Mouse (Mus musculus) brown adipose tissue, adult 24 weeks (tissue): ENCODE results near the gene Zfp296. TPM values are rescaled to one million over a fixed set of nuclear protein-coding genes. Genes with fewer than 3 reads are reported as not detected.

ENCODE experiments used
- H3K27ac ChIP-seq: fragments of 200-500 bp; replicated peaks from 2 replicates; pipeline ENCODE4 v1.5.1; 2012; ENCODE audit warnings: low read depth, mild to moderate bottlenecking, low read length
- H3K4me1 ChIP-seq: fragments of 200-500 bp; 2 replicates; pipeline ENCODE4 v1.6.1; 2012; ENCODE audit warnings: low read length, mixed read lengths; ENCODE audit not compliant: control insufficient read depth, insufficient read depth, insufficient read length
- H3K4me3 ChIP-seq: fragments of 200-500 bp; 2 replicates; pipeline ENCODE4 v1.5.1; 2012; ENCODE audit warnings: low read depth, mild to moderate bottlenecking, low read length, moderate library complexity; ENCODE audit not compliant: insufficient read depth
- polyA plus RNA-seq: library from polyadenylated mRNA; stranded (reverse); fragments of >200 nt; gene quantifications from 2 replicates; pipeline ENCODE4 v1.2.4, GENCODE M21; 2012; ENCODE audit not compliant: missing spikeins, insufficient read depth, insufficient read length

Zfp296 gene
- 0.67 and 0.75 TPM in 2 replicates for polyA plus RNA-seq

GRCm38 (mm10) chr7:19577141-19577852 is at the start of gene Zfp296, which contains the start of gene Gemin7:
TSS of gene Zfp296 (plus strand) at chr7:19577287.
TSS of gene Gemin7 (minus strand) at chr7:19577595.
- H3K27ac ChIP-seq: no peak within 1 kb of the TSS
- H3K4me3 ChIP-seq: peak within 1 kb of the TSS; percentile 70
- peaks cover 2% of the 10 kb centered on the region; the same call in 1 of the 2 replicates for H3K4me1 ChIP-seq

DNA sequence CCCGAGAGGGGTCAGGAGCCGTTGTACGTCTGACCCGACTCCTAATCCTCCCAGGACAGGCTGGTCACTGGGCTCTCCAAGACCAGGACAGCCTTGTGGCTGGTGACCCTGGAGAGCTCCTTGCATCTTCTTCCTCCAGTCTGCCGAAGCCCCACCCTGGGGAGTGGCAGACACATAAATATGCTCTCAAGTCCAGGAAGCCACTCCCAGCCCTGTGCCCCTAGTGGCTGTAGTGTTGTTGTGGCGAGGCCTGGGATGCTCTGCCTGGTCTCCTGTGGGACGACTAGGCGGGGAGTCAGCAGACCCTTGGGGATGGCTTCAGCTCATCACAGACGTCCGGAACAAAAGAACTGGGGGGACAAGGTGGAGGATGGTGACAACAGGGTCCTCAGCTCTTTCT is 46.0 kb upstream of the Zfp296 start:
- Histone ChIP-seq H3K27ac (no peak overlapping the region), H3K4me3 (no peak overlapping the region), H3K4me1 (no peaks in the 10 kb centered on the region)

- Histone ChIP-seq H3K27ac (no peak overlapping the region), H3K4me3 (no peak overlapping the region), H3K4me1 (no peaks in the 10 kb centered on the region)
Observed at GRCm38 (mm10) chr7:19532240-19532639, 44.8 kb upstream of the Zfp296 start.

GRCm38 (mm10) chr7:19534676-19535075 is 42.4 kb upstream of the Zfp296 start:
- H3K4me1 ChIP-seq: no peaks in the 10 kb centered on the region
- no peak overlapping the region for H3K4me3 ChIP-seq
- H3K27ac ChIP-seq: no peak overlapping the region

DNA sequence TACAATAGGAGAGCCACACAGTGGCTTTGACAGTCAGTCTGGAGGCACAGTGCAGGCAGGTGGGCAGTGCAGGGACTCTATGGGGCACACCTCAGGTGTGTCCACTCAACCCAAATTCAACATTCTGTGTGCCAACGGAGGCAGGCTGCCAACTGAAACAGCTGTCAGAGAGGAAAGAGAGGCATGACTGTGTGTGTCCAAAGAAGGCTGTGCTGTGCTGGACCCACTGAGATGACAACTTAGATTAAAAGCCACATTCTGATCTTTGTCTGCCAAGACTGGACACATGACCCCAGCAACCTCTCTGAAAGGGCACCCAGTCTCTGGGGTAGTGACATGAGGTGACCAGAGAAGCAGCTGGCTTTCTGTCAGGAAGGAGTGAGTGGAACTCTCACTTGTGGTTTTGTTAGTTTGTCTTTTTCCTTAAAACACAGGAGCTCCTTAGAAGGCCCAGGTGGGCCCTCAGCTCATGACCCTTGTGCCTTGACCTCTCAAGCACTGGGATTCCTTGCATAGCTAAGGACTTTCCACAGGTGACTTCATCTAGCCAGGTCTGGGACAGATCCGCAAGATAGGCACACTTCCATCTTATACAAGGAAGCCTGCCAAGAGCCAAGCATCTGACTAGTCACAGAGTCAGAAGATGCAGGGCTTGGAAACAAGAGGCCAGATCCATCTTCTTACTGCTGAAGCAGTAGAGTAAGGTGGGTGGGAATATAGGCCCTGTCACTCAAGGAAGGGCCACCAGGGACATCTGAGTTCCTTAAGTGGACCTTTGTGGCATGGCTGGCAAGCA is 36.1 kb upstream of the Zfp296 start:
- Histone ChIP-seq H3K27ac (no peak overlapping the region), H3K4me1 (peaks cover 22% of the 10 kb centered on the region)

DNA sequence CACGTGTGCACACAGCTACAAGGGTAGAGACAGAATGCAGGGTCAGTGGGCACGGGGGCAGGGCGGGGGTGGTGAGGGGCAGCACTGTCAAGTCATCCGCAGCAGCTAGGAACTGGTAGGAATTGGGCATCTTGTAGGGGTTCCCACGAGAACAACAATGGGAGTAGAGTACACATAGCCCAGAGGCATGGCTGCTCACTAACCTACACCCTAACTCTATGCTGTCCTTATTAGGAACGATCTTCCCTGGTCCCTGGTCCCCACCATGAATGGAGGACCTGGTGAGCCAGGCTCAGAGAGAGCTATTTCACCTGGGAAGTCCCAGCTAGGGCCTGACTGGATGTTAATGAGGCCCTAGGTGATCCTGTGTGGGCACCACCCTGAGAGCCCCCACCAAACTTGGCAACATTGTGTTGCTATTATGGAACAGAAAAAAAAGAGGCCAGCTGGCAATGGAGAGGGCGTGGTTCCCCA is 35.4 kb upstream of the Zfp296 start:
- Histone ChIP-seq H3K4me1 (peaks cover 25% of the 10 kb centered on the region), H3K4me3 (no peak overlapping the region), H3K27ac (no peak overlapping the region)

More for the DNA sequence above, 36.1 kb upstream of the Zfp296 start:
- no peak overlapping the region for H3K4me3 ChIP-seq

GRCm38 (mm10) chr7:19542155-19542691 is 34.9 kb upstream of the Zfp296 start:
- Histone ChIP-seq H3K4me3 (no peak overlapping the region), H3K27ac (no peak overlapping the region), H3K4me1 (peaks cover 28% of the 10 kb centered on the region)

- H3K27ac ChIP-seq: no peak overlapping the region
- H3K4me1 ChIP-seq: peaks cover 33% of the 10 kb centered on the region
- no peak overlapping the region for H3K4me3 ChIP-seq
Observed at GRCm38 (mm10) chr7:19543584-19543983, 33.5 kb upstream of the Zfp296 start.

- Histone ChIP-seq H3K4me3 (no peak overlapping the region), H3K4me1 (peaks cover 31% of the 10 kb centered on the region), H3K27ac (no peak overlapping the region)
Observed at GRCm38 (mm10) chr7:19546007-19546406, 31.1 kb upstream of the Zfp296 start.

DNA sequence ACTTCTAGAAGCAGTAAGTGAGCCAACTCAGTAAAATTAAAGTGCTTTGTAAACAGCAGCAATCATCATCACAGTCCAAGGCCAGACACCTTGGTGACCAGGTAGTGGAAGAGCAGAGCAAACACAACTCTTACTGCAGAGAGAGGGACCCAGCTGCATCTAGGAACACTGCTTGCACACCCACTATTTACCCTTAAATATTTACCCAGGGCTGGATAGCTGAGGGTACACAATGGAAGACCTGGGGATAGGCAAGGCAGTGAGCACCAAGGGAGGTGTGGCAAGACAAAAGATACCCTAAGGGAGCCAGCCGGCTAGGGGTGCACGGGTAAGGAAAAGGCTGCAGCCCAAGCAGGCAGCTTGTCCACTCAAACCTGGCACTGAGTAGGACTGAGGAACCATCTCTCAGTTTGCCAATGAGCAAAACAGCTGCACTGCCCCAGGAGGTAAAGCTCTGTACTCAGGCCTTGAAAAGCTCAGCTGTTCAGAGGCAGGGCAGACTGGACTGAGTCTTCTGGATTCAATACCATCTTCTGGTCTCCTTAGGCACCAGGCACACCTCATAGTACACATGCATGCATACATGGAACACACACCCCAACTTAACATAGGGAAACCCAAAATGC is 29.6 kb upstream of the Zfp296 start:
- Histone ChIP-seq H3K4me3 (no peak overlapping the region), H3K27ac (no peak overlapping the region), H3K4me1 (peaks cover 22% of the 10 kb centered on the region)

DNA sequence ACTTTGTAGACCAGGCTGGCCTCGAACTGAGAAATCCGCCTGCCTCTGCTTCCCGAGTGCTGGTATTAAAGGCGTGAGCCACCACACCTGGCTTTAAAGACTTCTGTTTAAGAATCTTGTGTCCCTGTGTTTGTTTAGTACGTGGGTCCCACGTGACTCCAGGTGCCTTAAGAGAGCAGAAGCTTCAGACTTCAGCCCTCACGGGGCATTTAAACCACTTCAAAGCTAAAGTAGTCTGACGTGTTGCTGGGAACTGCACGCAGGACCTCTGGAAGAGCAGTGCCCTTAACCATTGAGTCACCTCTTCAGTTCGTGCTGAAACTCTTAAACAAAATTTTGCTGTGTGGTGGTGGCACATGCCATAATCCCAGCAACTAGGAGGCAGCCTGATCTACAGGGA is 27.7 kb upstream of the Zfp296 start:
- Histone ChIP-seq H3K4me3 (no peak overlapping the region), H3K4me1 (peaks cover 32% of the 10 kb centered on the region), H3K27ac (no peak overlapping the region)

DNA sequence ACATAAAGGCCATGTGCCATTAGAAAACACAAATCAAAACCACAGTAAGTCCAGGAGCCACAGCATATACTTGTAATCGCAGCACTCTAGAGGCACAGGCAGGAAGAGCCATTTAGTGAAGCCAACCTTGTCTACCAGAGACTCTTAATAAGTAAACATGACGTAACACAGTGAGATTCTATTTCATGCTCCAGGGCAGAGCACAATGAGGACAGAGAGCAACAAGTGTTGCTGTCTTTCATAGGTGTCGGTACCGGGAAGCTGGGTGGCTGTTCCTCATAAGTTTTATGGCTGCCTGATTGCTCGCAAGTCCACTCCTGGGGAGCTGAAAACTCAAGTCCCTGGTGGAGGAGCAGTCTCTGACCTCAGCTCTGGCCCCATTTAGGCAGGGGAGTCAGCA is 25.5 kb upstream of the Zfp296 start:
- H3K4me3 ChIP-seq: no peak overlapping the region
- H3K4me1 ChIP-seq: peaks cover 40% of the 10 kb centered on the region
- H3K27ac ChIP-seq: no peak overlapping the region

GRCm38 (mm10) chr7:19552443-19552842 is 24.6 kb upstream of the Zfp296 start:
- H3K27ac ChIP-seq: no peak overlapping the region
- no peak overlapping the region for H3K4me3 ChIP-seq
- peaks cover 40% of the 10 kb centered on the region for H3K4me1 ChIP-seq

GRCm38 (mm10) chr7:19554168-19554567 is 22.9 kb upstream of the Zfp296 start:
- H3K4me3 ChIP-seq: no peak overlapping the region
- peaks cover 48% of the 10 kb centered on the region for H3K4me1 ChIP-seq
- H3K27ac ChIP-seq: no peak overlapping the region

- Histone ChIP-seq H3K4me1 (peaks cover 58% of the 10 kb centered on the region), H3K27ac (no peak overlapping the region), H3K4me3 (no peak overlapping the region)
Observed at GRCm38 (mm10) chr7:19557086-19557485, 20.0 kb upstream of the Zfp296 start.
